Mouse (Mus musculus) liver, postnatal 0 days (tissue): ENCODE data around the gene Senp2. TPM values are rescaled to one million over a fixed set of nuclear protein-coding genes. Genes with fewer than 3 reads are reported as not detected.

Experiments used
- ATAC-seq: fragments of 200-750 bp; cut with Nextera tagmentation; 2 replicates; pipeline ENCODE4 v1.8.0; 2017; ENCODE audit warnings: mild to moderate bottlenecking, moderate library complexity
- DNase-seq: peaks from one replicate; pipeline ENCODE4 v3.0.0-alpha.2; 2016
- H3K27ac ChIP-seq: fragments of 300-500 bp; sonication (generic); 2 replicates; pipeline ENCODE4 v1.5.1; 2014; ENCODE audit warnings: antibody characterized with exemption, moderate library complexity, mild to moderate bottlenecking, low read depth
- H3K27me3 ChIP-seq: fragments of 300-500 bp; sonication (generic); 2 replicates; pipeline ENCODE4 v1.6.1; 2014; ENCODE audit warnings: low read length, control low read depth, mixed read lengths; ENCODE audit not compliant: insufficient read depth
- H3K36me3 ChIP-seq: fragments of 300-500 bp; sonication (generic); replicated peaks from 2 replicates; pipeline ENCODE4 v1.6.1; 2014; ENCODE audit warnings: mild to moderate bottlenecking, control low read depth, low read length, moderate library complexity, mixed read lengths; ENCODE audit not compliant: insufficient read depth
- H3K4me1 ChIP-seq: fragments of 300-500 bp; sonication (generic); 2 replicates; pipeline ENCODE4 v1.6.1; 2014; ENCODE audit warnings: antibody characterized with exemption, mild to moderate bottlenecking, control low read depth; ENCODE audit not compliant: insufficient read depth
- H3K4me2 ChIP-seq: fragments of 300-500 bp; sonication (generic); 2 replicates; pipeline ENCODE4 v1.6.1; 2014; ENCODE audit warnings: low read depth, mild to moderate bottlenecking, low read length, moderate library complexity, mixed read lengths
- H3K4me3 ChIP-seq: fragments of 300-500 bp; sonication (generic); 2 replicates; pipeline ENCODE4 v1.5.1; 2014; ENCODE audit warnings: low read depth, low read length
- H3K9ac ChIP-seq: fragments of 300-500 bp; sonication (generic); replicated peaks from 2 replicates; pipeline ENCODE4 v1.6.1; 2014; ENCODE audit warnings: mild to moderate bottlenecking, moderate library complexity
- H3K9me3 ChIP-seq: fragments of 300-500 bp; sonication (generic); 2 replicates; pipeline ENCODE4 v1.6.1; 2016; ENCODE audit warnings: mild to moderate bottlenecking, control low read depth, low read length, mixed read lengths
- CTCF ChIP-seq: sonication (generic); IDR thresholded peaks from 2 replicates; pipeline ENCODE4 v1.5.1; 2016; ENCODE audit warnings: antibody characterized with exemption, low read depth
- EP300 ChIP-seq: IDR thresholded peaks from 2 replicates; pipeline ENCODE4 v1.6.1; 2016; ENCODE audit warnings: antibody characterized with exemption, low read depth, mild to moderate bottlenecking
- WGBS: fragments of 180-500 bp; shearing (Covaris S2); extraction: QIAGEN DNeasy Blood & Tissue Kit; methylation state at CpG from one replicate; pipeline ENCODE4 v1.1.7; 2014; ENCODE audit not compliant: insufficient replicate concordance; 5-methylcytosine and 5-hydroxymethylcytosine counted together
- polyA plus RNA-seq: library from polyadenylated mRNA; unstranded; fragments of >200 nt; fragmentation: Nextera tagmentation; extraction: Ambion mirVana; gene quantifications from 2 replicates; pipeline ENCODE4 v1.2.1, GENCODE M21; 2015

The Senp2 gene
- polyA plus RNA-seq, 1 experiment from 2014 or later: 15.5 TPM

DNA sequence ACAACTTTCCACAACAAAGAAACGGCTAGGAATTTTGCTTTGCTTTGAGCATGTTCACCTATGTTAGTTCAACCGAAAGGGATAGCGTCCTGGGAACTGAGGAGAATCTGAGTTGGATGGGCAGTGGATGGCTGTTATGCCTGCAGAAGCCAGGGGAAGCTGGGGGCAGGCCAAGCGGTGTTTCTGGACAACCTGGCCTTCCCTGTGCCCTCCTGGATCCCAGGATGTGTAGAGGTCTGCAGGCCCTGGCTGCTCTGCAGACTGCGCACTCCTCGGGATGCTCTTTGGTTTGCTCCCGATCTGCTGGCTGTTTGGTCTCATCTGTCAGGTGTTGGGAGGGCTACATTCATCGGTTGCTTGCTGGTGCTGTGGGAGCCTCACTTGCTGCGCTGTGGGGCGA lies 51.1 kb downstream of the Senp2 start:
- WGBS: 83% methylated on average over 10 of the region's 10 CpGs
- TF ChIP-seq EP300 (no peak), CTCF (no peak)
- peaks cover 8% of the 10 kb centered on the region; the same call in 1 of the 2 replicates for H3K36me3 ChIP-seq
- no peaks in the 10 kb centered on the region for H3K27me3 ChIP-seq
- H3K4me1 ChIP-seq: peaks cover 2% of the 10 kb centered on the region
- ATAC-seq (no peak), DNase-seq (no peak)
- no peaks in the 10 kb centered on the region for H3K9me3 ChIP-seq
- H3K4me3 ChIP-seq: no peak overlapping the region
- no peak overlapping the region for H3K4me2 ChIP-seq
- no peak overlapping the region for H3K27ac ChIP-seq
- no peak overlapping the region for H3K9ac ChIP-seq

DNA sequence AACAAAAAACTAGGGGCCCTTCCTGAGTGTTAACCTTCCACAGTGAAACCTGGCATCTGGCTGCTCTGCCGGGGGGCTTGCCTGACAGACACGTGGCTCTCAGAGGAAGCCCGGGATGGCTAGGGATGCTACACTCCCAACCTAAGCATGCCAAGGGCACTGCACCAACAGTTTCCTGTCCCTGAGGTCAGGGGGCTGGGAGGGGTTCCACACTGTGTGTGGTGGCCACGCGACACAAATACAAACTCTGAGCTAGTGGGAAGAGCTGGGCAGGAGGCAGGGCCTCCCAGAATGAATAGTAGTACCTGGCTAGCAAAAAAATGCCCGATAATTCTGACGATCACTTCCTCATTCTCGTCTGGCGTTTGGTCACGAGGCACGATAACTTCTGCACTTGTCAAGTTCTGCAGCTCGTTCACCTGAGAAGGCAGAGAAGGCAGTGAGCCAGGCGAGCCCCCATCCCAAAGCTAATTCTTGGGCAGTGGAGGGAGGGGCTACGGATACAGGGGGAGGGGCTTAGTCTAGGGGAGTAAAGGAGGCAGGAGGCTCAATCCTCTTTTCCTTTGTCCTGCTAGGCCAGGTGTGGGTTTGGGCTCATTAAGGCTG lies 52.4 kb downstream of the Senp2 start:
- Histone ChIP-seq H3K27me3 (no peaks in the 10 kb centered on the region), H3K36me3 (peaks cover 8% of the 10 kb centered on the region; the same call in 1 of the 2 replicates), H3K4me1 (peaks cover 2% of the 10 kb centered on the region), H3K9me3 (no peaks in the 10 kb centered on the region), H3K4me3 (no peak overlapping the region), H3K27ac (no peak overlapping the region), H3K9ac (no peak overlapping the region), H3K4me2 (peak overlapping the region; percentile 45; the same call in 1 of the 2 replicates)
- WGBS: 42% methylated on average over 14 of the region's 14 CpGs
- no peak for ATAC-seq
- DNase-seq: no peak
- no peak for TF ChIP-seq CTCF
- TF ChIP-seq EP300: no peak

DNA sequence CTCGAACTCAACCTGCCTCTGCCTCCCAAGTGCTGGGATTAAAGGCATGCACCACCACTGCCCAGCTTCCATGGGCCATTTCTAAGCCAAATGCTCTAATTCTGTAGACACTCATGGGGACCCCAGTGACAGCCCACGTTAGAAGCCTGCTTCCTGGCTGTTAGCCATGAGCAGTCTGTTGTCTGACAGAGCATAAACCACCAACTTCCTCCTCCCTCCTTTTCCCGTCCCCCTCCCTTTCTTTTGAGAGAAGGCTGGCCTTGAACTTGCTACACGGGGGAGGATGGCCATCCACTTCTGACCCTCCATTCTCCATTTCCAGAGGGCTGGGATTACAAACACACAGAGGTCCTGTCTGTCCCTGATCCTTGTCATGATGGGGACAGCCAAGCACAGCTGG lies 53.0 kb downstream of the Senp2 start:
- ATAC-seq: no peak
- no peaks in the 10 kb centered on the region for H3K9me3 ChIP-seq
- H3K9ac ChIP-seq: no peak overlapping the region
- no peak overlapping the region; the same call in 1 of the 2 replicates for H3K4me2 ChIP-seq
- no peaks in the 10 kb centered on the region for H3K27me3 ChIP-seq
- peaks cover 8% of the 10 kb centered on the region for H3K36me3 ChIP-seq
- no peak overlapping the region for H3K27ac ChIP-seq
- no peak for DNase-seq
- no peak overlapping the region for H3K4me3 ChIP-seq
- WGBS: 35% methylated on average over 4 of the region's 4 CpGs
- H3K4me1 ChIP-seq: peaks cover 2% of the 10 kb centered on the region
- TF ChIP-seq CTCF (no peak), EP300 (no peak)

DNA sequence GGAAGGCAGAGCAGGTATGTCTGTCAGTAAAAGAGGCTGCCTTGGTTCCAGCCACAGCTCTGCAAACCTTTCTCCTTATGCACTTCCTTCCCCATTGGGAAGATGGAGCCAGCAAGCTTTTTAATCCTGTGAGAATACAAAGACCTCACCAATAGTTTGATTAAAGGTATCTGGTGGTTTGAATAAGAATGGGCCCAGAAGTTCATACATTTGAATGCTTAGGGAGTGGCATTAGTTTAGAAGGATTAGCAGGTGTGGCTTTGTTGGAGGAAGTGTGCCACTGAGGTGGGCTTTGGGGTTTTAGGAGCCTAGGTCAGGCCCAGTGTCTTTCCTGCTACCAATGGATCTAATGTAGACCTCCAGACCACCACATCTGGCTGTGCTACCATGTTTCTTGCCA lies 56.3 kb downstream of the Senp2 start:
- Histone ChIP-seq H3K4me1 (peaks cover 2% of the 10 kb centered on the region), H3K9ac (no peak overlapping the region), H3K9me3 (no peaks in the 10 kb centered on the region), H3K27me3 (no peaks in the 10 kb centered on the region), H3K27ac (no peak overlapping the region), H3K4me2 (no peak overlapping the region), H3K36me3 (peaks cover 15% of the 10 kb centered on the region), H3K4me3 (no peak overlapping the region)
- DNase-seq: no peak
- TF ChIP-seq EP300: no peak
- TF ChIP-seq CTCF: no peak
- no peak for ATAC-seq

DNA sequence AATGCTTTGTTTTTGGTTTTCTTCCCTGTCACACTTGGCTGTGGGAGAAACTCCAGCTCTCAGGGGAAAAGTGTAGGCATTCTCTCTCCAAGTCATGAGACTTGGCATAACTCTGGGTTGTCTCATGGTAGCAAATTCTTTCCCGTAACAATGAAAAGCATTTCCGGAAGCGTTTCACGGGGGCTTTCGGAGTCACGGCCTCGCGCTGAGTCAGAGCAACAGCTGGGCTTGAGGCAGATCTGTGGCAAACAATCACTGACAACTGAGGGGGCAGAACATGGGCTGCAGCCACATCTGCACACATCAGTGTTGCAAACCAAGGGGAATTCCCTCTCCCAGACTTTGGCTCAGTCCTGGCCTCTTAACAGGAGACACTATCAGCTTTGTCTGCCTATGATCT lies 58.1 kb downstream of the Senp2 start:
- no peak overlapping the region for H3K27ac ChIP-seq
- WGBS: 89% methylated on average over 8 of the region's 8 CpGs
- H3K4me3 ChIP-seq: no peak overlapping the region
- H3K4me2 ChIP-seq: no peak overlapping the region
- DNase-seq (no peak), ATAC-seq (no peak)
- H3K4me1 ChIP-seq: no peaks in the 10 kb centered on the region
- H3K9ac ChIP-seq: no peak overlapping the region
- H3K27me3 ChIP-seq: no peaks in the 10 kb centered on the region
- TF ChIP-seq EP300 (no peak), CTCF (no peak)
- H3K36me3 ChIP-seq: peaks cover 11% of the 10 kb centered on the region
- no peaks in the 10 kb centered on the region for H3K9me3 ChIP-seq

DNA sequence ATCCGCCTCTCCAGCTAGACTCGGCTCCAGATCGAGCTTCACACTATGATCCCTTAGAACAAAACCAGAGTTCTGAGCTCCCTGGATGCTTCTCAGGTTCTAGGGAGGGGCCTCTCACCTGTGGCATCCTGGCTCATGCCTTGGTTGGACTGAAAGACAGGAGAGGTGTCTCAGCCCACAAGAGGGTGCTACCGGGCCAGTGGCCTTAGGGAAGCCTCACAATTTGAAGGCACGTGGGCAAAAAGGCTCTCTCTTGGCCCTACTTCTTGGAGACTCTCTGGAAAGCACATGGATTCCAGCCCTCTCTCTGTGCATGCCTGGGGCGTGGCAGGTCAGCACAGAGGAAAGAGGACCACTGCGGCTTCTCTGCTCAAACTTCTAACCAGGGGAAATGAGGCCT lies 62.1 kb downstream of the Senp2 start:
- H3K4me3 ChIP-seq: no peak overlapping the region
- peaks cover 7% of the 10 kb centered on the region for H3K36me3 ChIP-seq
- no peaks in the 10 kb centered on the region for H3K9me3 ChIP-seq
- WGBS: 79% methylated on average over 7 of the region's 7 CpGs
- no peak for DNase-seq
- no peak overlapping the region for H3K27ac ChIP-seq
- H3K9ac ChIP-seq: no peak overlapping the region
- no peak for ATAC-seq
- no peaks in the 10 kb centered on the region for H3K27me3 ChIP-seq
- no peak overlapping the region for H3K4me2 ChIP-seq
- TF ChIP-seq CTCF (peak; percentile 26; the same call in 1 of the 2 replicates), EP300 (no peak)
- H3K4me1 ChIP-seq: no peaks in the 10 kb centered on the region
